Mouse (Mus musculus) midbrain, embryonic 11.5 days (tissue): Measurements from ENCODE around the gene Gm28036. TPM values are rescaled to one million over a fixed set of nuclear protein-coding genes. Genes with fewer than 3 reads are reported as not detected.
A peak's percentile ranks its signal among the peaks of the same experiment; 100 is the strongest.

Experiments used
- ATAC-seq: fragments of 200-750 bp; cut with Nextera tagmentation; 2 replicates; pipeline ENCODE4 v1.8.0; 2017; ENCODE audit warnings: moderate TSS enrichment, moderate library complexity; ENCODE audit not compliant: low FRiP score
- DNase-seq: peaks from one replicate; pipeline ENCODE4 v3.0.0; 2015; ENCODE audit warnings: low spot score; ENCODE audit errors: missing footprints
- H3K27ac ChIP-seq: fragments of 300-500 bp; sonication (generic); 2 replicates; pipeline ENCODE4 v1.5.1; 2014; ENCODE audit warnings: low read depth, low read length
- H3K27me3 ChIP-seq: fragments of 300-500 bp; sonication (generic); 2 replicates; pipeline ENCODE4 v1.6.1; 2014; ENCODE audit warnings: mild to moderate bottlenecking, low read length, moderate library complexity, mixed read lengths; ENCODE audit not compliant: control insufficient read depth, insufficient read depth
- H3K36me3 ChIP-seq: fragments of 300-500 bp; sonication (generic); 2 replicates; pipeline ENCODE4 v1.6.1; 2014; ENCODE audit warnings: mild to moderate bottlenecking, low read length, moderate library complexity, mixed read lengths; ENCODE audit not compliant: control insufficient read depth, insufficient read depth
- H3K4me1 ChIP-seq: fragments of 300-500 bp; sonication (generic); 2 replicates; pipeline ENCODE4 v1.6.1; 2014; ENCODE audit warnings: low read length; ENCODE audit not compliant: control insufficient read depth, insufficient read depth
- H3K4me2 ChIP-seq: fragments of 300-500 bp; sonication (generic); 2 replicates; pipeline ENCODE4 v1.6.1; 2014; ENCODE audit warnings: mild to moderate bottlenecking, moderate library complexity
- H3K4me3 ChIP-seq: fragments of 300-500 bp; sonication (generic); 2 replicates; pipeline ENCODE4 v1.5.1; 2014; ENCODE audit warnings: low read depth, low read length
- H3K9ac ChIP-seq: fragments of 300-500 bp; sonication (generic); 2 replicates; pipeline ENCODE4 v1.6.1; 2014; ENCODE audit warnings: low read length
- H3K9me3 ChIP-seq: fragments of 300-500 bp; sonication (generic); 2 replicates; pipeline ENCODE4 v1.6.1; 2016; ENCODE audit warnings: low read length; ENCODE audit not compliant: control insufficient read depth
- WGBS: fragments of 180-500 bp; shearing (Covaris S2); extraction: QIAGEN DNeasy Blood & Tissue Kit; methylation state at CpG from one replicate; pipeline ENCODE4 v1.1.7; 2014; 5-methylcytosine and 5-hydroxymethylcytosine counted together
- polyA plus RNA-seq: library from polyadenylated mRNA; unstranded; fragments of >200 nt; fragmentation: Nextera tagmentation; extraction: Ambion mirVana; gene quantifications from 2 replicates; pipeline ENCODE4 v1.2.1, GENCODE M21; 2014

Gene Gm28036
- 19.1 and 19.6 TPM in 2 replicates for polyA plus RNA-seq

- Histone ChIP-seq H3K9ac (no peak within 1 kb of the TSS), H3K27me3 (no peaks in the 10 kb centered on the region), H3K9me3 (no peaks in the 10 kb centered on the region), H3K36me3 (no peaks in the 10 kb centered on the region), H3K27ac (no peak within 1 kb of the TSS), H3K4me1 (no peaks in the 10 kb centered on the region), H3K4me2 (no peak within 1 kb of the TSS), H3K4me3 (no peak within 1 kb of the TSS)
- 97% methylated on average over 5 of the region's 5 CpGs for WGBS
- DNase-seq: no peak
- ATAC-seq: no peak
These were observed at the start of gene Gm28036 for GRCm38 (mm10) chr2:156126992-156127391. Gene Gm28036 (minus strand): TSS chr2:156127092.

DNA sequence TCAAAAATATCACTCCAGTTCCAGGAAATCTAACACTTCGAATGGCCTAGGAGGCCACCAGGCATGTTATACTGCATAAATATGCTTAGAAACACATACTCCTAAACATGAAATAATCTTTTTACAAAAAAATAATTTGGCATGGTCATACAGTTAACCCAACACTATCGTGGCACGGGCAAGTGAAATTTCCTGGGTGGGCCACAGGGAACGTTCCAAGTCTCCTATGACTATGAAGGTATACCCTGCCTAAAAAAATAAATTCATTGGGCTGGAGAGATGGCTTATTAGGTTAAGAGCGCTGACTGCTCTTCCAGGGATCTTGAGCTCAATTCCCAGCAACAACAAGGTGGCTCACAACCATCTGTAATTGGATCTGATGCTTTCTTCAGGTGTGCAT is 39.7 kb upstream of the Gm28036 start:
- 97% methylated on average over 5 of the region's 5 CpGs for WGBS
- Histone ChIP-seq H3K36me3 (peaks cover 35% of the 10 kb centered on the region), H3K9ac (no peak overlapping the region), H3K27me3 (no peaks in the 10 kb centered on the region), H3K4me1 (no peaks in the 10 kb centered on the region), H3K27ac (no peak overlapping the region), H3K4me3 (no peak overlapping the region), H3K4me2 (no peak overlapping the region), H3K9me3 (no peaks in the 10 kb centered on the region)
- ATAC-seq (no peak), DNase-seq (peak; percentile 82)

DNA sequence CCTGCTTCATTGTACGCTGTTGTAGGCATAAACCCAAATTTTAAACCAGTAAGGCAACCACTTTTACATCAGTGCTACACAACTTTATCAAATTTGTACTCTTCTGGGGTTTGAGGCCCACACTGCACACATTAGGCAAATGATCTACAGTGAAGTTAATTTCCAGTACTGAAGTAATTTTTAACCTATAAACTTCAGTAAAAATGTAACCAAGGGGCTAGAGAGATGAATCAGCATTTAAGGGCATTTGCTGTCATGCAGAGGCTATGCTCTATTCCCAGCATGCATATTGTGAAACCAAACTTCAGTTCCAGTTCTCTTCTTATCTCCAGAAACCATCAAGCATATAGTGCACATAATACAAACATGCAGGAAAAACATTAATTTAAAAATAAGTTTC is 38.6 kb upstream of the Gm28036 start:
- WGBS: 98% methylated on average over 1 of the region's 1 CpGs
- Histone ChIP-seq H3K36me3 (peaks cover 34% of the 10 kb centered on the region), H3K27ac (no peak overlapping the region), H3K9ac (no peak overlapping the region), H3K27me3 (no peaks in the 10 kb centered on the region), H3K4me2 (no peak overlapping the region), H3K4me1 (no peaks in the 10 kb centered on the region), H3K9me3 (no peaks in the 10 kb centered on the region), H3K4me3 (no peak overlapping the region)
- ATAC-seq: no peak
- no peak for DNase-seq

GRCm38 (mm10) chr2:156151538-156151937 is 24.6 kb upstream of the Gm28036 start:
- peaks cover 17% of the 10 kb centered on the region for H3K36me3 ChIP-seq
- no peak overlapping the region for H3K9ac ChIP-seq
- no peak overlapping the region for H3K4me3 ChIP-seq
- H3K9me3 ChIP-seq: no peaks in the 10 kb centered on the region
- H3K4me1 ChIP-seq: no peaks in the 10 kb centered on the region
- no peak for DNase-seq
- no peaks in the 10 kb centered on the region for H3K27me3 ChIP-seq
- H3K27ac ChIP-seq: no peak overlapping the region
- ATAC-seq: no peak
- H3K4me2 ChIP-seq: no peak overlapping the region

DNA sequence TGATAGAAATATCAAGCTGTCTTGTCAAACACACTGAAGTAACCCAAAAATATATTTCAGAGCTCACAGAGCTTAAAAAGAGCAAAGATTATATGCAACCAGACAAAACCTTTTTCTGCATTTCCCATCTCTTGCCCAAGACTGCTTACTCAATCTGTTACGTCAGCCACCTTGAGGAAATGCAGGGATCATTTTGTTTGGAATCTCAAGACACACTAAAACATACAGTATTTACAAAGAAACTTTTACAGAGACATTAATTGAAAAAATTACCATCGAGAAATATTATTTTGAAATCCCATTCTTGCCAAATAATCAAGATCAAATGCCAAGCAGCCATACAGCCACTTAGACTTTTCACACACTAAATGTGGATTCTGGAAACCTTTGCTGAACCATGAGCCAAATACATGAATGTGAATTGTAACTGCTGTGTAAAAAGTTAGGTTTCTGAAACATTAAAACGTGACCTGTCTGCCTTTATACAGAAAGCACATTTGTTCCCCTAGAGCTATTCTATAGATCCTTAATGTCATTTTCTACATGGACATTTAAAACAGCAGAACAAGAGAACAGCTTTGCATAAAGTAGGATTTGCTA is 20.5 kb upstream of the Gm28036 start:
- Histone ChIP-seq H3K27me3 (no peaks in the 10 kb centered on the region), H3K27ac (no peak overlapping the region), H3K4me3 (no peak overlapping the region), H3K9me3 (no peaks in the 10 kb centered on the region), H3K4me1 (peaks cover 8% of the 10 kb centered on the region), H3K4me2 (no peak overlapping the region), H3K9ac (no peak overlapping the region), H3K36me3 (peaks cover 10% of the 10 kb centered on the region)
- WGBS: 91% methylated on average over 3 of the region's 3 CpGs
- ATAC-seq (no peak), DNase-seq (peak; percentile 87)

DNA sequence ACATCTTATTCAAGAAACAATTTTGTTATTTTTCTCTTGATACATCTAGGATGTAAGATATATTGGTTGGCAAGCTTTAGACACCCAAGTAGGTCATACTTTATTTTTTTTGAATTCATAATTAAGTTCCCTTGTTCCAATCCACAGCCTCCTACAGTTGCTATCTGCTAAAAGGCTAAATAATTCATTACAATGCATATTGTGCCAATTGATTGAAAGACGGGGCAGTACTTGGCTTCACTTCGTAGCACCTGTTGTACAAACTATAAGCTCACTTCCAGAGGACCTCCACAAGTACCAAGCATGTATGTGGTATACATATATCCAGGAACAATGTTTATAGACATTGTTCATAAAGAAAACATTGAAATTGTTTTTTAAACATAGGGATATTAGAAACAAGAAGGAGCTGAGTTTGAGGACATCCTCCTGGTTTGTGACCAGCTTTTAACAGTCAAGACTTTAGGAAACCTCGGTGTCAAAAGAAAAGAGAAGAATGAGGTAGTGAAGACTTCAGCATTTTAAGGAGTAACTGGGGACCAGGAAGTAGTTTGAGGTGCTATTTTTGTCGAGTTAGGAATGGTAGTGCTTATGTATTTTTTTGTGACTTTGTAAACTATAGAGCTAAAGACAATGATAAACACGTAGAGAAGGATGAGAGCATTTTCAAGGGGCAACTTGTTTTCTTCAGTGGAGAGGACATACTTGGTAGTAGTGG is 19.5 kb upstream of the Gm28036 start:
- ATAC-seq (no peak), DNase-seq (peak; percentile 86)
- Histone ChIP-seq H3K27me3 (no peaks in the 10 kb centered on the region), H3K36me3 (peaks cover 10% of the 10 kb centered on the region), H3K9ac (no peak overlapping the region), H3K4me3 (no peak overlapping the region), H3K4me1 (peaks cover 8% of the 10 kb centered on the region), H3K9me3 (no peaks in the 10 kb centered on the region), H3K27ac (no peak overlapping the region), H3K4me2 (no peak overlapping the region)
- WGBS: 79% methylated on average over 5 of the region's 5 CpGs

DNA sequence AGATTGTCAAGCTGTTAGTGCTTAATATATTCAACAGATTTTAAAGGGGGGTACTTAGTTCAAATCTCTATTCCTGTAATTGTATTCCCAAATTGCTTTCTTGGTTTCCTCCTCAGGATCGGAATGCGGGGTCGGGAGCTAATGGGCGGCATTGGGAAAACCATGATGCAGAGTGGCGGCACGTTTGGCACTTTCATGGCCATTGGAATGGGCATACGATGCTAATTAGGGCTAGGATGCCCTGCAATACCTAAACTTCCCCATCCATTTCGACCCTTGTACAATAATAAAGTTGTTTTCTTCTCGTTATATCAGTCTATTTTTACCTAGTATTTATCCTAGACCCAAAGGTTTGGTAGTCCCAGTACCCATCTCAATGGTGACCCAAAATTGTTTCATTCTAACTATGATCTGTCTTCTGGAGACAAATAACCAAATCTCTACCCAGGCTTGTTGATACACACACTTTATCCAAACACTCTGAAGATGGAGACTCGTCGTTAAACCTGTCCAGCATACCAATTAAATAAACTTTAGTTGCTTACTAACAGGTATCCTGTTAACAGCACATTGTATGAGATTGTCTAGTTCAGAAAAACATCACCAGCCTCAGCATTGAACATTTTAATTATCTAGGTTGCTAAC is 18.7 kb upstream of the Gm28036 start:
- H3K27ac ChIP-seq: no peak overlapping the region
- no peak overlapping the region for H3K4me3 ChIP-seq
- H3K9me3 ChIP-seq: no peaks in the 10 kb centered on the region
- DNase-seq (peak; percentile 90), ATAC-seq (no peak)
- H3K9ac ChIP-seq: no peak overlapping the region
- 69% methylated on average over 11 of the region's 11 CpGs for WGBS
- H3K36me3 ChIP-seq: peaks cover 10% of the 10 kb centered on the region
- peaks cover 8% of the 10 kb centered on the region for H3K4me1 ChIP-seq
- H3K27me3 ChIP-seq: no peaks in the 10 kb centered on the region
- H3K4me2 ChIP-seq: peak overlapping the region; percentile 84; the same call in 1 of the 2 replicates

DNA sequence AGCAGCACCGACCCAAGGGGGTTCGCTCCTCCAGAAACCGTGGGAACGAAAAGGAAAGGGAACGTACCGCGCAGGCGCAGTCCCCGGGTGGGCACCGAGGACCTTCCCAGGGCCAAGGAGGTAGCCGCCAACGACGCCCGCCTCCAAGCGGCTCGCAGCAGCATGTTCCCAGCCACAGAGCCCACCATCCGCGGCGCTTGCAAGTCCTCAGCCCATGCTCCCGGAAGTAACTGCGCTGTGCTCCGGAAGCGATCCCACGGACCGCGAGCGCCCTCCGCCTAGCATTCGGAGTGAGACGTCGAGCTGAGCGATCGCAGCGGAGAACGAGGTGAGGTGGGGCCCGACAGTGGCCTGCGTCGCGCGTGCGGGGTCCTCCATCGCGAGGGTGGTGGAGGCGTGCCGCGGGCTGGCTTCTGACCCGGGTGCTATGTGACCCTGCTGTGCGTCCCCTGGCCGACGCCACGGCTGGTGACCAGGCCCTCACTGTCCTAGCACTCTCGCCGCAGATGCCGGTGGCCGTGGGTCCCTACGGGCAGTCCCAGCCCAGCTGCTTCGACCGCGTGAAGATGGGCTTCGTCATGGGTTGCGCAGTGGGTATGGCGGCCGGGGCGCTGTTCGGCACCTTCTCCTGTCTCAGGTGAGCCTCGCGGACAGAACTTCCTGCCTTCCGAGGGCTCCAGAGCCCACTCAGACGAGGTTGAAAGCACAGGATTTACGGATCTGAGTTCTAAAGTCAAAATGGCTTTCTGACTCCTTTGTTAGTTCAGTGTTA is 17.2 kb upstream of the Gm28036 start, which contains the start of the genes Romo1 and Nfs1:
Gene Romo1, plus strand, starts transcription at position 87 of the 772 bp plus-strand sequence.
Gene Nfs1, minus strand, starts transcription at position 234 of the 772 bp plus-strand sequence.
- Histone ChIP-seq H3K9me3 (no peaks in the 10 kb centered on the region), H3K36me3 (peaks cover 3% of the 10 kb centered on the region; the same call in 1 of the 2 replicates), H3K9ac (peak within 1 kb of the TSS; percentile 87), H3K27me3 (no peaks in the 10 kb centered on the region), H3K4me2 (peak within 1 kb of the TSS; percentile 84), H3K4me1 (peaks cover 8% of the 10 kb centered on the region), H3K4me3 (peak within 1 kb of the TSS; percentile 77), H3K27ac (peak within 1 kb of the TSS; percentile 93)
- under 1% methylated on average over 70 of the region's 70 CpGs for WGBS
- ATAC-seq (peak; percentile 98), DNase-seq (peak; percentile 99)
